Mouse (Mus musculus): ENCODE measurements around the gene Haus4. TPM values are rescaled to one million over a fixed set of nuclear protein-coding genes. Genes with fewer than 3 reads are reported as not detected.

The Haus4 gene
- polyA plus RNA-seq, 1 experiment from 2014 or later: 53.2 TPM

DNA sequence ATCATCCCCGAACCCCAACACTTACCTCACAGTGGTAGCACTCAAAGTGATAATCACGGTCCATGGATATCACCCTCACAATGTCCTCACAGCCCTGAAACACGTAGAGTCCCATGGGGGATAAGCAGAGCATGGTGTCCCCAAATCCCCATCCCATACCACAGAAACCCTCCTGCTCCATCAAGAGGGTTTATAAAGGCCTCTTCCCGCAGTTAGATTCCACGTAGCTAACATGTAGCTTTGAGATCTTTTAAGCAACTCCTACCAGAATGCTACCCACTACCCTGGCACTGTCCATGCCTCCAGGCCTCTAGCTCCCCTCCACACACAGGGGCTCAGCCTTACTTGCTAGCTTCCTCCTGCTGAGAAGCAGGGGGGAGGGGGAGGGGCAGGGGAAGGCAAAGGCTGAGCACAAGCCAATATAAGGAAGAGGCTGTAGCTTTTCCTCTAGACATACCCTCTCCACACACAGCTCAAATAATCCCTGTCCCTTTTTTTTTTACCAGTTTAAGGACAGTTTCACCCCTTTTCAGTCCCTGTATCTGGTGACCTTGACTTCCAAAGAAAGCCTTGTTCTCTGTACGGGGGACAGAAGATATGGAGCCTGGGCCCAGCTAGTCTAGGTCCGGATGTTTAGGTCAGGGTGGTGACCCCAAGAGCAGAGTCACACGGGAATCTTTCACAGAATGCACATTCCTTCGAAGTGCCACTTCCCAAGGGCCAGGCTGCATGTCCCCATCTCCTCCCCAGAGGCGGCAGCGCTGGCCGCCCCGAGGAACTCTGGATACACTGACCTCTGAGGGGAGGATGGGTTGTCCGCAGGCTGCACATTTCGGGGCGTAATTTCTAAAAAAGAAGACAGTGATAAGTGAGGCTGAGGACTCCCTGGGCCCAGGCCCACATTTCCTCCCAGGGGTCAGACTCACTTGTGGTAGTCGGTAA is 15.3 kb upstream of the Haus4 start:
- H3K4me3 ChIP-seq (replicated peaks): no peak overlapping the region; the same call in 1 of the 2 replicates
- peak overlapping the region; percentile 24; the same call in 1 of the 2 replicates for H3K27ac ChIP-seq
- no peak overlapping the region for H3K4me2 ChIP-seq
- peaks cover 72% of the 10 kb centered on the region for H3K36me3 ChIP-seq
- peaks cover 47% of the 10 kb centered on the region for H3K4me1 ChIP-seq
- no peaks in the 10 kb centered on the region for H3K9me3 ChIP-seq (replicated peaks)
- no peaks in the 10 kb centered on the region for H3K27me3 ChIP-seq
- no peak for ATAC-seq (replicated peaks; ENCODE audit: low FRiP score)
- 62% methylated on average over 17 of the region's 17 CpGs for WGBS
- no peak overlapping the region for H3K9ac ChIP-seq

DNA sequence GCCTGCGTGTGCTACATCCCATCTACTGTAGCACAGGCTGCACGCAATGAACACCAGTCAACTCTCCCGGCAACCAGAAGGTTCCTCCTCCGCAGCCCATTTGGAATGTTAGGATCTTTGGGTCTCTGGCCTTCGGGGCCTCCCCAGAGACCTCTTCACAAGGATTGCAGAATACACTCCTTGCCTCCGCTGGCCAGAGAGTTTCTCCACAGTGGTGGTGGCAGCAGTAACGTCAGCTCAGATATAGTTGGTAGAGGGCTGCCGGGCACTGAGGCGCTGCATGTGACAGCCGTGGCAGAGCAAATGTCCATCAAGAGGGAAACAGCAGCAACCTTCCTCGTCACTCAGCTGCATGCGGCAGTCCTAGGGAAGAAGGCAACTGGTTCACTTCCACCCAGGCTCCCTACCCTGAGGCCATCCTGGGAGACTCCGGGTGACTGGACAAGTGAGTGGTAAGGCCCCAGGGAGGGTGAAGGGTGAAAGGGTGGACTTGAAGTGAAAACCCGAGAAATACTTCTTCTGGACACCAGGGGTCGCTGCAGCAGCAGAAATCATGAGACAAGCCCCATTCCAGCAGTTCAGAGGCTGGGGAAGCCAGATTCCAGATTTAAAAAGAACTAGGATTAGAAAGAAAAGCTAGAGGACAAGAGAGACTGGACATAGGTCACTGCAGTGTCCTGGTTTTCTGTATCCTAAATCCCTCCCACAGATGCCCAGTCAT is 14.4 kb upstream of the Haus4 start:
- H3K4me1 ChIP-seq: peaks cover 38% of the 10 kb centered on the region
- no peaks in the 10 kb centered on the region for H3K27me3 ChIP-seq
- WGBS: 69% methylated on average over 15 of the region's 15 CpGs
- peaks cover 72% of the 10 kb centered on the region for H3K36me3 ChIP-seq
- H3K4me3 ChIP-seq (replicated peaks): no peak overlapping the region; the same call in 1 of the 2 replicates
- no peak overlapping the region for H3K9ac ChIP-seq
- H3K4me2 ChIP-seq: no peak overlapping the region
- no peaks in the 10 kb centered on the region for H3K9me3 ChIP-seq (replicated peaks)
- peak overlapping the region; percentile 24; the same call in 1 of the 2 replicates for H3K27ac ChIP-seq
- no peak for ATAC-seq (replicated peaks; ENCODE audit: low FRiP score)

DNA sequence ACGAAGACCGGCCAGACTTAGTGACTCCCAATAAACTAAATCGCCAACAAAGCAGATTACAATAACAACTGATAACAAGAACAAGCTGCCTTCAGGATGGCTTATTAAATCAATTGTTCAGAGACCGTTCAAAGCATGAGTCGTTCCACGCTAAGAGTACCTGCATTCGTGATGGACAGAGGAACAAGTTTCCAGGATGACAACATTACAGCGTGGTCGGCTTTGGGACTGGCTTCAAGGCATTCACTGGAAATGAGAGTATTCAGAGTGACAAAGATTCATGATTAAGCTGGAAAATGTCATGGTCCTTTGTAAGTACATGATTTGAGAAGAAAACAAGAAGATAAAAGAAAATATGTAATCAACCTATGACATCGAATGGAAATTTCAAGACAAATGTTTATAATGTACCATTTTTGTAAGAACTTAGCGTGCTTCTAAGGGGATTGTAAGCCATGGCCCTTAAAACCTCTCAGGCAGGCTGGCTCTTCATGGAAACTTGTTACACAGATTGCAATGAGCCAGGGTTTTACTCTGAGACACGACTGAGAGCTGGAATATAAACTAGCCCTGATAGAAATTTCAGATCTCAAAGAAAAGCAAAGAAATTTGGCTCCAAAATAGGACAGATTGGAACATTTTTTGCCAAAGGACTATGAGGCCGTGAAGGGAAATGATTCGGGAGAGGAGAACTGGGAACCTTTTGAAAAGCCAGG is 6.3 kb upstream of the Haus4 start:
- H3K4me2 ChIP-seq: no peak overlapping the region
- H3K36me3 ChIP-seq: no peaks in the 10 kb centered on the region
- ATAC-seq (replicated peaks; ENCODE audit: low FRiP score): no peak
- H3K4me3 ChIP-seq (replicated peaks): no peak overlapping the region
- H3K4me1 ChIP-seq: no peaks in the 10 kb centered on the region
- H3K9ac ChIP-seq: no peak overlapping the region
- no peaks in the 10 kb centered on the region for H3K9me3 ChIP-seq (replicated peaks)
- WGBS: 81% methylated on average over 14 of the region's 14 CpGs
- H3K27ac ChIP-seq: no peak overlapping the region
- no peaks in the 10 kb centered on the region for H3K27me3 ChIP-seq

DNA sequence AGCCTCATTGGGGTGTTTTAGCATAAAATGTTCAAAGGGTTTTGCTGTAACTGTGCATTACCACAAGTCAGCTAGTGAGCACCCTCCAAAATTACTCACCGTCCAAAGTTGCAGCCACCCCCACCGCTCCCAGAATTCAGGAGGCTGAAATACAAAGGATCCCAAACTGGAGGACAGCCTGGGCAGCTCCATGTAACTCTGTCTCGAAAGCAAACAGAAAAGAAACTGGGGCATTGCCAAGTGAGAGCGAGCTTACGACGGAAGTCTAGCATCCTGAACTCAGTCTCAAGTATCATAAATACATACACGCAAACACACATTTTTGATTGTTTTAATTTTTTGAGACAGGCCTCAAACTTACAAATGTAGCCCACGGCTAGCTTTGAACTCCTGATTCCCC is 2.9 kb upstream of the Haus4 start:
- no peak overlapping the region for H3K27ac ChIP-seq
- H3K36me3 ChIP-seq: no peaks in the 10 kb centered on the region
- no peak overlapping the region for H3K4me3 ChIP-seq (replicated peaks)
- ATAC-seq (replicated peaks; ENCODE audit: low FRiP score): no peak
- H3K4me2 ChIP-seq: no peak overlapping the region
- H3K9me3 ChIP-seq (replicated peaks): no peaks in the 10 kb centered on the region
- no peaks in the 10 kb centered on the region for H3K27me3 ChIP-seq
- H3K4me1 ChIP-seq: peaks cover 18% of the 10 kb centered on the region
- H3K9ac ChIP-seq: no peak overlapping the region
- WGBS: 83% methylated on average over 8 of the region's 8 CpGs

DNA sequence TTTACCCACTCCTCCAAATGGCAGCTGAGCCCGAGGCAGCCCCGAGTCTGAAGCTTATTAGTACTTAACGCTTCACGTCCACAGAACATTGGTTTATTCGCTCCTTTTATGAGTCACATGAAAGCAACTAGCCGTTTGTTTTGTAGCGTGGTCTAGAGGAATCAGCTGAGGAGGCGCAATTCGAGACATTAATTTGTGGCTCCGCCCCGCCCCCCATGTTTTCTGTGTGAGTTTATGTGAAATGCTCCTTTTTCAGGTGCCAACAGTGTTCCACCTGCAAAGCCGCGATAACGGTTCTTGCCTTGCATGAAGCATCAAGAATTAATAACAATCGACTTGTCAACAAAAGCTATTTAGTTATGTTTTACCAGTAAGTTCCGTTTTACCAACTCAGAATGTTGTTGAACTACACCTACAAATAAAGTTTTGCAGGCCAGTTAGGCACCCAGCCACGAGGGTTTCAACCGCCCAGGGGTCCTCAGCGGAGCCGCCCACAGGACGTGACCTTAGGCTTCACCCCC is 902 bp downstream of the Haus4 start:
- Histone ChIP-seq H3K4me1 (peaks cover 18% of the 10 kb centered on the region), H3K4me2 (peak overlapping the region; percentile 95), H3K9ac (peak overlapping the region; percentile 81), H3K4me3 (replicated peaks) (peak overlapping the region; percentile 66), H3K36me3 (peaks cover 36% of the 10 kb centered on the region), H3K27me3 (no peaks in the 10 kb centered on the region), H3K27ac (peak overlapping the region; percentile 93), H3K9me3 (replicated peaks) (no peaks in the 10 kb centered on the region)
- no peak; the same call in 1 of the 2 replicates for ATAC-seq (replicated peaks; ENCODE audit: low FRiP score)
- 1% methylated on average over 21 of the region's 21 CpGs for WGBS

DNA sequence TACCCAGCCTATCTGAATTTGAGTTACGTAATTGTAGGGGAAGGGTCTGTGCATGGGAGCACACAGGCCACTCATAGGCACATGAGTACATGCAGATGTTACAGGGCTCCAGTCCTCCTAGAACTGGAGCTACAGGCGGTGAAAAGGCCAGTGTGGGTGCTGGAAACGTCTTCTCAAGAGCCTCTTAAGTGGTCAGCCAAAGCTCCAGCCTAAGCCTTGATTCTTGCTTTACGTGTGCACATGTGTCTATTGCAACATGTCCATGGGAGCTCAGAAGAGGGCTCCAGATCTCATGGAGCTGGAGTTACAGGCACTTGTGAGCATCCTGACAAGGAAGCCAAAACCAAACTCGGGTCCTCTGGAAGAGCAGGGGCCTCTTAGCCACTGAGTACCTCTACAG is 9.7 kb downstream of the Haus4 start:
- Histone ChIP-seq H3K9me3 (replicated peaks) (no peaks in the 10 kb centered on the region), H3K4me1 (peaks cover 4% of the 10 kb centered on the region; the same call in 1 of the 2 replicates), H3K9ac (no peak overlapping the region), H3K27me3 (no peaks in the 10 kb centered on the region), H3K36me3 (peaks cover 81% of the 10 kb centered on the region), H3K4me2 (no peak overlapping the region), H3K27ac (no peak overlapping the region), H3K4me3 (replicated peaks) (no peak overlapping the region)
- no peak for ATAC-seq (replicated peaks; ENCODE audit: low FRiP score)
- 89% methylated on average over 5 of the region's 5 CpGs for WGBS

DNA sequence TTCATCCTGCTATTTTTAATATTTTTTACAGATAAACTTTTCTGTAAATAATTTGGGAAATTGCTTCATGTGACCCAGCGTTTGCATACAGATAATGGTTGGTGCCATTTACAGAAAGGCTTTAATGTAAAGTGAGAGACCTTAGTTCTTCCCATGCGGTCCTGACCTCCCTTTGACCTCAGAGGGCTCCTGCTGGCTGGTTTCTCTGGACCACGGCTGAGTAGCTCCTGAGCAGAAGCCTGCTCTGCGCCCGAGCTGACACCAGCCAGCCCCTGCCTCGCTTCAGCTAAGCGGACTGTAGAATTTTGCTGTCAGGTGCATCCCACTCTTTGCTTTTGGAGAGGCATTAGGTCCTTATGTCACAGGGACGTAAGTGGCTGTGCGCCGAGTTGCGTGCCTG is 13.6 kb downstream of the Haus4 start:
- Histone ChIP-seq H3K4me2 (no peak overlapping the region), H3K9me3 (replicated peaks) (no peaks in the 10 kb centered on the region), H3K4me1 (peaks cover 4% of the 10 kb centered on the region; the same call in 1 of the 2 replicates), H3K27ac (peak overlapping the region; percentile 29; the same call in 1 of the 2 replicates), H3K36me3 (peaks cover 43% of the 10 kb centered on the region), H3K27me3 (no peaks in the 10 kb centered on the region), H3K4me3 (replicated peaks) (no peak overlapping the region), H3K9ac (no peak overlapping the region)
- ATAC-seq (replicated peaks; ENCODE audit: low FRiP score): no peak
- 53% methylated on average over 11 of the region's 11 CpGs for WGBS

DNA sequence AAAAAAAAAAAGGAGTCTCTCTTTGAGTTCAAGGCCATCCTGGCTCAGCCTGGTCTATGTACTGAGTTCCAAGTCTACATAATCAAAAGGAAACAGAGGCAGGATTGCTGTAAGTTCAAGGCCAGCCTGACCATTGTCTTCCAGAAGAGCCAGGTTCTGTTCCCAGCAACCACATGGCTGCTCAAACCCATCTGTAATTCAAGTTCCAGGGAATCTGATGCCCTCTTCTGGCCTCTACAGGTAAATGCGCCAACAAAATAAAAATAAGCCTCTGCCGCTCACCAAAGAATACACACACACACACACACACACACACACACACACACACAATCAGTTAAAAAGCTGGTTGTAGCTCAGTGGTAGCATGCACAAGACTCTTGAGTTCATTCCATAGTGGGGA is 15.8 kb downstream of the Haus4 start:
- Histone ChIP-seq H3K4me3 (replicated peaks) (no peak overlapping the region), H3K27ac (no peak overlapping the region), H3K4me1 (peaks cover 4% of the 10 kb centered on the region; the same call in 1 of the 2 replicates), H3K9ac (no peak overlapping the region), H3K36me3 (peaks cover 22% of the 10 kb centered on the region), H3K4me2 (no peak overlapping the region), H3K9me3 (replicated peaks) (no peaks in the 10 kb centered on the region), H3K27me3 (no peaks in the 10 kb centered on the region)
- 93% methylated on average over 2 of the region's 2 CpGs for WGBS
- no peak for ATAC-seq (replicated peaks; ENCODE audit: low FRiP score)

DNA sequence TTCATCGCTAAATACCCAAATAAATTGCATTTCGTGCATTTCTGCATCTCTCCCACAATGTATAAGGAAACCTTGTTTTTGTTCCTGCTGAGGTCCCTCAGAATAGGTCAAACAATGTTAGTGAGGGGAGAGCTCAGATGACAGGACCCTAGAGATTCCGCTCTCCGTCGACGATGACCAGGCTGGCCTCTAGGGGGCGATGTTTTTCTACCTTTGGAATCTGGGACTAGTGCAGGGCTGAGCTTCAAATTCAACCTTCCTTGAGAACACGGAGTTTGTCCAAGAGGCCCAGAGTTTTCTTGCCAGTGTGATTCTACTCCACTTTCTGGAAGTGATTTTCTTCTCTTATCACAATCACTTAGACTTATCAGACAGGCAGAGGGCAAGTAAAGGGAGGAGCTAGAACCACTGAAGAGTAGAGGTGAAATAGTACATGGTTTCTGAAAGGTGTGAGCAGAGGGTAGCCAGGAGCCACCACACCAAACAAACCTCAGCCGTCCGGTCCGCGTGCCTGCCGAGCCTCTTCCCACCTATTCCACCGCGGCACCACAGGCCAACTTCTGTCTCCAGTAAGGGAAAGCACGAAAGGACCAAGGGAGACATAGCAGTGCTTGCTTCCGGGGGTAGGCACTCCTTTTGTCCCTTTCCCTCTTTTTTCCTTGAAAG is 25.8 kb downstream of the Haus4 start:
- H3K27me3 ChIP-seq: no peaks in the 10 kb centered on the region; the same call in 1 of the 2 replicates
- H3K4me2 ChIP-seq: peak overlapping the region; percentile 68
- H3K36me3 ChIP-seq: no peaks in the 10 kb centered on the region
- H3K4me3 ChIP-seq (replicated peaks): no peak overlapping the region; the same call in 1 of the 2 replicates
- H3K9me3 ChIP-seq (replicated peaks): no peaks in the 10 kb centered on the region
- ATAC-seq (replicated peaks; ENCODE audit: low FRiP score): peak; percentile 84
- 9% methylated on average over 17 of the region's 17 CpGs for WGBS
- H3K9ac ChIP-seq: no peak overlapping the region
- H3K4me1 ChIP-seq: peaks cover 17% of the 10 kb centered on the region
- 0 out of 2 replicates have a peak overlapping the region, but pooled peaks have one; percentile 45 for H3K27ac ChIP-seq

DNA sequence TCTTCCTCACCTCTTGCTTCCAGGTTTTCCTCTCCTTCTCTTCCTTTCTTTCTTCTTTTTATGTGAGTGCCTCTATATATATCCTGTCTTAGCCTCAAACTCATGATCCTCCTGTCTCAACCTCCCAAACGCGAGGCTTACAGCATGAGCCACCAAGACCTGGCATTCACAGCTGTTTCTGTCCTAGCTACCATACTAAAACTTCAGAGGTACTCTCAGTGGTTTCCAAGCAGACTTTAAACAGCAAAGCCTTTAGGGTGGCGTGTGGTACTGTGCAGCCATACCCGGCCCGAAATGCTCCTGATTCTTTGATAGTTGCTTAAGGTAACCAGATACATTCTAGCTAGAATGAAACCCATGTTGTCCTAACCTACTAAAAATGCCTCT is 26.4 kb downstream of the Haus4 start:
- H3K36me3 ChIP-seq: no peaks in the 10 kb centered on the region
- H3K4me2 ChIP-seq: peak overlapping the region; percentile 68
- H3K4me1 ChIP-seq: peaks cover 17% of the 10 kb centered on the region
- ATAC-seq (replicated peaks; ENCODE audit: low FRiP score): 0 out of 2 replicates have a peak, but pooled peaks have one; percentile 35
- H3K9ac ChIP-seq: no peak overlapping the region
- no peaks in the 10 kb centered on the region; the same call in 1 of the 2 replicates for H3K27me3 ChIP-seq
- H3K9me3 ChIP-seq (replicated peaks): no peaks in the 10 kb centered on the region
- H3K27ac ChIP-seq: 0 out of 2 replicates have a peak overlapping the region, but pooled peaks have one; percentile 45
- peak overlapping the region; percentile 38; the same call in 1 of the 2 replicates for H3K4me3 ChIP-seq (replicated peaks)
- WGBS: 15% methylated on average over 5 of the region's 5 CpGs

Measured in kidney, embryonic 15.5 days (tissue).